Mouse (Mus musculus) stomach, postnatal 0 days (tissue): ENCODE results near the gene D5Ertd579e. TPM values are rescaled to one million over a fixed set of nuclear protein-coding genes. Genes with fewer than 3 reads are reported as not detected.

ENCODE experiments used
- ATAC-seq: fragments of 200-750 bp; cut with Nextera tagmentation; 2 replicates; pipeline ENCODE4 v1.8.0; 2017; ENCODE audit not compliant: low FRiP score, low TSS enrichment
- DNase-seq: peaks from one replicate; pipeline ENCODE4 v3.0.0-alpha.2; 2016; ENCODE audit warnings: low spot score
- H3K27ac ChIP-seq: fragments of 300-500 bp; sonication (generic); replicated peaks from 2 replicates; pipeline ENCODE4 v1.5.1; 2014; ENCODE audit warnings: mild to moderate bottlenecking, control low read depth
- H3K27me3 ChIP-seq: fragments of 300-500 bp; sonication (generic); 2 replicates; pipeline ENCODE4 v1.6.1; 2014; ENCODE audit warnings: low read length; ENCODE audit not compliant: control insufficient read depth, insufficient read depth
- H3K36me3 ChIP-seq: fragments of 300-500 bp; sonication (generic); 2 replicates; pipeline ENCODE4 v1.6.1; 2014; ENCODE audit warnings: low read length, mixed read lengths; ENCODE audit not compliant: control insufficient read depth, insufficient read depth
- H3K4me1 ChIP-seq: fragments of 300-500 bp; sonication (generic); replicated peaks from 2 replicates; pipeline ENCODE4 v1.6.1; 2014; ENCODE audit warnings: antibody characterized with exemption; ENCODE audit not compliant: control insufficient read depth, insufficient read depth
- H3K4me2 ChIP-seq: fragments of 300-500 bp; sonication (generic); replicated peaks from 2 replicates; pipeline ENCODE4 v1.6.1; 2014; ENCODE audit warnings: low read depth, mild to moderate bottlenecking, control low read depth, moderate library complexity
- H3K4me3 ChIP-seq: fragments of 300-500 bp; sonication (generic); 2 replicates; pipeline ENCODE4 v1.5.1; 2014; ENCODE audit warnings: low read depth, low read length, control low read depth
- H3K9ac ChIP-seq: fragments of 300-500 bp; sonication (generic); 2 replicates; pipeline ENCODE4 v1.6.1; 2014; ENCODE audit warnings: mild to moderate bottlenecking, low read length, control low read depth, mixed read lengths
- H3K9me3 ChIP-seq: fragments of 300-500 bp; sonication (generic); 2 replicates; pipeline ENCODE4 v1.6.1; 2016; ENCODE audit warnings: low read length; ENCODE audit not compliant: control insufficient read depth
- CTCF ChIP-seq: IDR thresholded peaks from 2 replicates; pipeline ENCODE4 v1.5.1; 2016; ENCODE audit warnings: antibody characterized with exemption, low read depth, mild to moderate bottlenecking, moderate library complexity
- EP300 ChIP-seq: optimal IDR thresholded peaks from 2 replicates; pipeline ENCODE3; 2016; ENCODE audit warnings: antibody characterized with exemption
- WGBS: fragments of 180-500 bp; shearing (Covaris S2); extraction: QIAGEN DNeasy Blood & Tissue Kit; methylation state at CpG from one replicate; pipeline ENCODE4 v1.1.7; 2014; 5-methylcytosine and 5-hydroxymethylcytosine counted together
- polyA plus RNA-seq: library from polyadenylated mRNA; unstranded; fragments of >200 nt; fragmentation: Nextera tagmentation; extraction: Ambion mirVana; gene quantifications from 2 replicates; pipeline ENCODE4 v1.2.1, GENCODE M21; 2015

The D5Ertd579e gene
- polyA plus RNA-seq, 1 experiment from 2014 or later: 22.7 TPM

- H3K4me3 ChIP-seq: no peak overlapping the region
- H3K36me3 ChIP-seq: no peaks in the 10 kb centered on the region
- 57% methylated on average over 5 of the region's 5 CpGs for WGBS
- no peaks in the 10 kb centered on the region for H3K9me3 ChIP-seq
- H3K27ac ChIP-seq: peak overlapping the region; percentile 49; the same call in 1 of the 2 replicates
- no peak for ATAC-seq
- no peak overlapping the region for H3K4me2 ChIP-seq
- TF ChIP-seq CTCF (no peak), EP300 (no peak)
- no peak overlapping the region for H3K9ac ChIP-seq
- 0 out of 2 replicates have a peak, but pooled peaks cover 4% of the 10 kb centered on the region for H3K4me1 ChIP-seq
- no peaks in the 10 kb centered on the region for H3K27me3 ChIP-seq
- DNase-seq: no peak
Measured at GRCm38 (mm10) chr5:36559106-36559505, 136.7 kb downstream of the D5Ertd579e start.

DNA sequence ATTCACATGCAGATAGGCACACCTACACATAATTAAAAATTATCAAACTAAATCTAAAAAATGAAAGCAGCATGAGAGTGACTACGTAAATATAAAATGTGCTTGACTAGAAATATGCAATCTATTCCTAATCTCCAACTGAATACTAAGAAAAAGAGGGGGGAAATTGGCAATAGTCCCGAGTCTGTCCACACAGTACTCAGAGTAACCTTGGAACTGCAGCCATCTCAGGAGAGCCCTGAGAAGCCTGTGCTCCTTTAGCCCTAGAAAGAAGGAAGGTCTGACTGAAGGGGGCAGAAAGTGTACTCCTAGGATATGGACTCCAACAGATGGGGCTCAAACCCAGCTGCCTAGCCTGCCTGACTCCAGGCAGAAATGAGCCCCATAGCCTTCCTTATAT lies 137.3 kb downstream of the D5Ertd579e start:
- DNase-seq: no peak
- whole genome bisulfite sequencing: 68% methylated on average over 2 of the region's 2 CpGs
- no peak for TF ChIP-seq CTCF
- TF ChIP-seq EP300: no peak
- H3K36me3 ChIP-seq: no peaks in the 10 kb centered on the region
- 0 out of 2 replicates have a peak overlapping the region, but pooled peaks have one; percentile 36 for H3K27ac ChIP-seq
- H3K27me3 ChIP-seq: no peaks in the 10 kb centered on the region
- H3K9me3 ChIP-seq: no peaks in the 10 kb centered on the region
- H3K9ac ChIP-seq: no peak overlapping the region
- no peak overlapping the region for H3K4me2 ChIP-seq
- 0 out of 2 replicates have a peak, but pooled peaks cover 5% of the 10 kb centered on the region for H3K4me1 ChIP-seq
- ATAC-seq: no peak
- H3K4me3 ChIP-seq: no peak overlapping the region

- H3K9ac ChIP-seq: no peak overlapping the region
- no peak overlapping the region for H3K4me3 ChIP-seq
- DNase-seq: no peak
- no peak for ATAC-seq
- TF ChIP-seq EP300 (no peak), CTCF (no peak)
- 0 out of 2 replicates have a peak, but pooled peaks cover 5% of the 10 kb centered on the region for H3K4me1 ChIP-seq
- WGBS: 48% methylated on average over 7 of the region's 7 CpGs
- no peaks in the 10 kb centered on the region for H3K36me3 ChIP-seq
- no peak overlapping the region for H3K4me2 ChIP-seq
- H3K27ac ChIP-seq: 0 out of 2 replicates have a peak overlapping the region, but pooled peaks have one; percentile 31
- no peaks in the 10 kb centered on the region for H3K9me3 ChIP-seq
- no peaks in the 10 kb centered on the region for H3K27me3 ChIP-seq
Measured at GRCm38 (mm10) chr5:36557584-36558308, 138.1 kb downstream of the D5Ertd579e start.

- 90% methylated on average over 3 of the region's 3 CpGs for whole genome bisulfite sequencing
- no peak overlapping the region for H3K4me3 ChIP-seq
- ATAC-seq (no peak), DNase-seq (no peak)
- H3K9me3 ChIP-seq: no peaks in the 10 kb centered on the region
- no peak for TF ChIP-seq CTCF
- no peak for TF ChIP-seq EP300
- H3K4me2 ChIP-seq: no peak overlapping the region
- no peak overlapping the region for H3K27ac ChIP-seq
- H3K27me3 ChIP-seq: no peaks in the 10 kb centered on the region
- H3K36me3 ChIP-seq: no peaks in the 10 kb centered on the region
- H3K4me1 ChIP-seq: 0 out of 2 replicates have a peak, but pooled peaks cover 5% of the 10 kb centered on the region
- H3K9ac ChIP-seq: no peak overlapping the region
Measured at GRCm38 (mm10) chr5:36556906-36557305, 138.9 kb downstream of the D5Ertd579e start.

GRCm38 (mm10) chr5:36556289-36556688 lies 139.5 kb downstream of the D5Ertd579e start:
- Histone ChIP-seq H3K4me1 (0 out of 2 replicates have a peak, but pooled peaks cover 5% of the 10 kb centered on the region), H3K4me3 (no peak overlapping the region), H3K27ac (no peak overlapping the region), H3K27me3 (no peaks in the 10 kb centered on the region), H3K9me3 (no peaks in the 10 kb centered on the region), H3K9ac (no peak overlapping the region), H3K4me2 (no peak overlapping the region), H3K36me3 (no peaks in the 10 kb centered on the region)
- WGBS: 72% methylated on average over 4 of the region's 4 CpGs
- DNase-seq (no peak), ATAC-seq (no peak)
- TF ChIP-seq EP300 (no peak), CTCF (no peak)

DNA sequence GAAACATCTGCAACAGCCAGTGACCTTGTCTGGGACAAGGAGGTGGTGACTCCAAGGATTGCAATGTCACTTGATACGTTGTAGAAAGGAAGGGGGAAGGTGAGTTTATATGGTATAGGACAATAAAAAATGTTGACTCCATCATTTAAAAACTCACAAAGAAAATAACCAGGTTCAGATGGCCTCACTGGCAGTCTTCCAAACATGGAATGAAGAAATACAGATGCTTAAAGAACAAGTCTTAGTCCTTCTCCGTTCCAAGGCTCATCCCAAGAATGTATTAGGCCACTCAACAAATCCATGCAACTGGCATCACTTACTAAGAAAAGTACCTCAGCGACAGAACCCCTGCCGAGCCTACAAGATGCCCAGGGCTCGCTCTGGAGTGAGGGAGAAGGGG lies 141.3 kb downstream of the D5Ertd579e start:
- Histone ChIP-seq H3K9me3 (no peaks in the 10 kb centered on the region), H3K9ac (no peak overlapping the region), H3K4me2 (no peak overlapping the region), H3K27me3 (no peaks in the 10 kb centered on the region), H3K27ac (0 out of 2 replicates have a peak overlapping the region, but pooled peaks have one; percentile 45), H3K4me1 (0 out of 2 replicates have a peak, but pooled peaks cover 3% of the 10 kb centered on the region), H3K4me3 (no peak overlapping the region), H3K36me3 (no peaks in the 10 kb centered on the region)
- 41% methylated on average over 5 of the region's 5 CpGs for WGBS
- TF ChIP-seq EP300: no peak
- no peak for TF ChIP-seq CTCF
- DNase-seq: no peak
- ATAC-seq: no peak
